Mouse (Mus musculus): ENCODE results near the gene Zfp511.

Zfp511 gene

DNA sequence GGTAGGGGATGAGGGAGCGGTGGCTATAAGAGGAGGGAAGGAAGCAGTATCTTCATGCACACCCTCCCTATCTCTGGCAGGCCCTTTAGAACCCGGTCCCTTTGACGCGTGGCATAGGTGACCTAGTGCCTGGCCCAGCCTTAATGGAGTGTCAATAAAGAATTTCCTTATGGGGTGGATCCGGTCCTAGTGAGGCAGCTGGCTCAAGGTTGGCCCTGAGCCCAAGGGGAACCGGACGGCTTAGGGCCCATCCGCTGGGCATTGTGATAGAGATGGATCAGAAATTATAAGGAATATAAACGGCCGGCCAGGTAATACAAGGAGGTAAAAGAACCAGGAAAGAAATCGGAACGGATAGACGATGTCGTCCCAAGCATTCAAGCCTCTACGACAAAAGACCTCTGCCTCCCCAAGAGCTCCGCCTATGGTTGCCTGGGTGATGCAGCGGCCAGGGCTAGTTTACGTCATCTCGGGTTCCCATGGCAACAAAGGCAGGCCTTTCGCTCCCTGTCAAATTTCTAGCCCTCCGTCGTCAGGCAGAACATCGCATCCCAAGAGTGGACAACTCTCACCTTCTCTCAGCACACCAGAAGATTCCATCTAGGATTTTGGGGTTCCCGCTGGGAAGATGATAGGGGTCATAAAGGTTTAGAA lies 44.4 kb downstream of the Zfp511 start:
- in situ Hi-C loops (cut with MboI; ENCODE audit: low pct_unique_long_range_greater_than_20kb in 1 of 2, low sequenced_read_pairs in 2 of 2, unreplicated experiment in 1 of 2), result no loop called here

DNA sequence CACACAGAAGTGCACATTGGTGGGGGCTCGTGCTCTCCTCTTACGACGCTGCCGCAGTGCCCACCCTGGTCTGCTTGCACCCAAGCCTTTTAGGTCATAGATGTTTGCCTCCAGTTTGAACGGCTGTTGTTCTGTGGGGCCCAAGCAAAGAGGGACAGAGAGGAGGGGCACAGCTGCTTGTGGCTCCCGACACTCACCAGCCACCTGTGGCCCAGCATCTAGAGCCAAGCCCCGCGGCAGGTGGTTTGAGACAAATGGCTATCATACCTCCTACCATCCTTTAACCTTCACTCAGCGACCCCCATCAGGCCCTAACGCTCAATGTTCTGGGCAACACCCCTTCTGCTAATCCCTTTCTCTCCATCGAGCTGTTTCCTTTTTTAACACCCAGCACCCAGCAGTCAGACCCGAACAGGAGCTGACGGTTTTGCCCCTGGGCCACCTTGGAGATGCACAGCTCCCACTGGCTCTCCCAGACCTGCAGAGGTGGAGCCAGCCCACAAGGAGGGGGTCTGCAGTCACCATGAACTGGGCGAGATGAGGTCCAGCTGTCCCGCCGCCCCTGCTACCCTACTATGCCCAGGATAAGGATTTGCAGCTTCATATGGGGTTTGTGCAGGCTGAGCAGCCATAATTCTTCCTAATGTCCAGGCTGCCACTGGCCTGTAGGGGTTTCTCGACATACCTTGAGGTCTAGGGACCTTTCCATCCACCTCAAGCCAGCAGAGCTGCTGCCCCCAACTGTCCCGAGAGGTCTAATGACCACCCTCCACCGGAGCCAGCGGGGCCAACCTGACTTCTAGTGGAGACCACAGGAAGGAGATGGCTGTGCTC lies 45.4 kb downstream of the Zfp511 start:
- in situ Hi-C loops (cut with MboI; ENCODE audit: low pct_unique_long_range_greater_than_20kb in 1 of 2, low sequenced_read_pairs in 2 of 2, unreplicated experiment in 1 of 2), result no loop called here

DNA sequence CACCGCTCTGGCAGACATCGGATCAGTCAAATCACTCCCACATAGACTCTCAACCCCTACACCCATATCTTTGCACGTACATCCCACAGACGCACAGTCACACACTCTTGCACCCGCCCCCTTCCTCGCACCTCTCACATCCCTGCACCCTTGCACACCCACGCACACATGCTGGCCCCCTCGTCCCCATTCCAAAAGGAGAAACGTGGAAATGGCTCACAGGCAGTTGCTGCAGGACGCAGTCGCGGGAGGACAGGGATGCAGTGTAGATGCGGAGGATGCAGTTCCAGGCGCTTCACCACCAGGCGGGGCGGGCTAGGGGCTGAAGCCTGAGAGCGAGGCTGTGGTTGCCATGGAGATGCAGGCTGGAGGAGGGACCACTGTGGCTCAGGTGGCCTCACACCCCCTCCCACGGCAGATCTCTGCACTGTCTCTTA lies 46.1 kb downstream of the Zfp511 start, which contains the start of gene Caly:
Gene Caly (minus strand): TSS at position 307 of the 437 bp plus-strand sequence.
- in situ Hi-C loops (cut with MboI; ENCODE audit: low pct_unique_long_range_greater_than_20kb in 1 of 2, low sequenced_read_pairs in 2 of 2, unreplicated experiment in 1 of 2), result no loop called here
